Mouse (Mus musculus) brain, embryonic 14.5 days (tissue): ENCODE measurements around the gene Gnb5.

Experiments used
- CTCF ChIP-seq: fragments of 200-500 bp; IDR thresholded peaks from 2 replicates; pipeline ENCODE4 v1.5.1; 2012; ENCODE audit warnings: inconsistent platforms, mild to moderate bottlenecking, moderate library complexity, borderline replicate concordance; ENCODE audit not compliant: insufficient read depth, insufficient read length; ENCODE audit errors: extremely low read depth
- POLR2A ChIP-seq: fragments of 200-500 bp; IDR thresholded peaks from 2 replicates; pipeline ENCODE4 v1.6.1; 2012; ENCODE audit warnings: mild to moderate bottlenecking, inconsistent platforms, borderline replicate concordance; ENCODE audit not compliant: poor library complexity, insufficient read depth, insufficient read length, severe bottlenecking; ENCODE audit errors: extremely low read depth

GRCm38 (mm10) chr9:75338016-75338415 is 31.9 kb downstream of the Gnb5 start:
- no peak for TF ChIP-seq CTCF
- TF ChIP-seq POLR2A, result no peak
